Mouse (Mus musculus) hindbrain, embryonic 11.5 days (tissue): ENCODE data around the gene Unc50. TPM values are rescaled to one million over a fixed set of nuclear protein-coding genes. Genes with fewer than 3 reads are reported as not detected.

Experiments
- ATAC-seq: fragments of 200-750 bp; cut with Nextera tagmentation; 2 replicates; pipeline ENCODE4 v1.8.0; 2017; ENCODE audit warnings: mild to moderate bottlenecking, moderate TSS enrichment, moderate library complexity; ENCODE audit not compliant: low FRiP score
- DNase-seq: peaks from one replicate; pipeline ENCODE4 v3.0.0-alpha.2; 2015; ENCODE audit warnings: low spot score
- H3K27ac ChIP-seq: fragments of 300-500 bp; sonication (generic); 2 replicates; pipeline ENCODE4 v1.5.1; 2014; ENCODE audit warnings: mild to moderate bottlenecking, low read depth, low read length
- H3K27me3 ChIP-seq: fragments of 300-500 bp; sonication (generic); 2 replicates; pipeline ENCODE4 v1.6.1; 2014; ENCODE audit warnings: mild to moderate bottlenecking, low read length, moderate library complexity, mixed read lengths; ENCODE audit not compliant: control insufficient read depth, insufficient read depth
- H3K36me3 ChIP-seq: fragments of 300-500 bp; sonication (generic); 2 replicates; pipeline ENCODE4 v1.6.1; 2014; ENCODE audit warnings: mild to moderate bottlenecking, low read length, moderate library complexity, mixed read lengths; ENCODE audit not compliant: control insufficient read depth, insufficient read depth
- H3K4me1 ChIP-seq: fragments of 300-500 bp; sonication (generic); replicated peaks from 2 replicates; pipeline ENCODE4 v1.6.1; 2014; ENCODE audit warnings: low read length, mixed read lengths; ENCODE audit not compliant: control insufficient read depth, insufficient read depth
- H3K4me2 ChIP-seq: fragments of 300-500 bp; sonication (generic); replicated peaks from 2 replicates; pipeline ENCODE4 v1.6.1; 2014; ENCODE audit warnings: mild to moderate bottlenecking, low read depth, low read length
- H3K4me3 ChIP-seq: fragments of 300-500 bp; sonication (generic); 2 replicates; pipeline ENCODE4 v1.5.1; 2014; ENCODE audit warnings: low read depth, low read length
- H3K9ac ChIP-seq: fragments of 300-500 bp; sonication (generic); 2 replicates; pipeline ENCODE4 v1.6.1; 2014; ENCODE audit warnings: low read depth, low read length
- H3K9me3 ChIP-seq: fragments of 300-500 bp; sonication (generic); 2 replicates; pipeline ENCODE4 v1.6.1; 2016; ENCODE audit warnings: low read length; ENCODE audit not compliant: control insufficient read depth
- WGBS: fragments of 180-500 bp; shearing (Covaris S2); extraction: QIAGEN DNeasy Blood & Tissue Kit; methylation state at CpG from one replicate; pipeline ENCODE4 v1.1.7; 2014; 5-methylcytosine and 5-hydroxymethylcytosine counted together
- polyA plus RNA-seq: library from polyadenylated mRNA; unstranded; fragments of >200 nt; fragmentation: Nextera tagmentation; extraction: Ambion mirVana; gene quantifications from 2 replicates; pipeline ENCODE4 v1.2.1, GENCODE M21; 2014

Unc50 gene
- polyA plus RNA-seq, 1 experiment from 2014 or later = 121 TPM

- H3K36me3 ChIP-seq = no peaks in the 10 kb centered on the region
- H3K4me1 ChIP-seq = no peaks in the 10 kb centered on the region
- DNase-seq (peak; percentile 67), ATAC-seq (no peak)
- H3K9ac ChIP-seq = no peak overlapping the region
- no peak overlapping the region for H3K4me2 ChIP-seq
- 59% methylated on average over 4 of the region's 4 CpGs for WGBS
- H3K9me3 ChIP-seq = no peaks in the 10 kb centered on the region
- no peak overlapping the region for H3K27ac ChIP-seq
- H3K27me3 ChIP-seq = no peaks in the 10 kb centered on the region
- H3K4me3 ChIP-seq = no peak overlapping the region
Measured at GRCm38 (mm10) chr1:37401687-37402086, 28.3 kb upstream of the Unc50 start.

GRCm38 (mm10) chr1:37405137-37405536 is 24.8 kb upstream of the Unc50 start:
- H3K27me3 ChIP-seq = no peaks in the 10 kb centered on the region
- H3K9ac ChIP-seq = no peak overlapping the region
- H3K27ac ChIP-seq = no peak overlapping the region
- ATAC-seq (no peak), DNase-seq (peak; percentile 7)
- H3K9me3 ChIP-seq = no peaks in the 10 kb centered on the region
- no peaks in the 10 kb centered on the region for H3K36me3 ChIP-seq
- WGBS = 68% methylated on average over 2 of the region's 2 CpGs
- no peaks in the 10 kb centered on the region for H3K4me1 ChIP-seq
- no peak overlapping the region for H3K4me2 ChIP-seq
- H3K4me3 ChIP-seq = no peak overlapping the region

GRCm38 (mm10) chr1:37407228-37407627 is 22.7 kb upstream of the Unc50 start:
- Histone ChIP-seq H3K4me3 (no peak overlapping the region), H3K4me1 (no peaks in the 10 kb centered on the region), H3K4me2 (no peak overlapping the region), H3K9ac (no peak overlapping the region), H3K9me3 (no peaks in the 10 kb centered on the region), H3K36me3 (no peaks in the 10 kb centered on the region), H3K27ac (no peak overlapping the region), H3K27me3 (no peaks in the 10 kb centered on the region)
- ATAC-seq = no peak
- no peak for DNase-seq
- 84% methylated on average over 8 of the region's 8 CpGs for whole genome bisulfite sequencing

DNA sequence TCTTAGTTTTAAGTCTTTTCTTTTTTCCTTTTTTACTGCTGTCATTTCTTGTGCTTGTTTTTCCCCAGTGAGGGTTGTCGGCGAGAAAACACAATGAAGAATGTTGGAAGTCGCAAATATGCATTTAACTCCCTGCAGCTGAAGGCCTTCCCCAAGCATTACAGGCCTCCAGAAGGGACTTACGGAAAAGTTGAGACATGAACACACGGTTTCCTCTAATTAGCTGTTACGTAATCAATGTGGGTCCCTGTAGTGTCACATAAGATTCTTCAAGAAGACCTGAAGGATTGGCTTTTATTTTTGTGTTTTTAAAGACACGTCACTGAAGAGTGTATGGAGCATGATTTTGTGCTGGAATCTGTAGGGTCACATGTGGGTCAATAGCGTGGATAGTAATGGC is 21.9 kb upstream of the Unc50 start:
- Histone ChIP-seq H3K36me3 (no peaks in the 10 kb centered on the region), H3K9ac (no peak overlapping the region), H3K27me3 (no peaks in the 10 kb centered on the region), H3K9me3 (no peaks in the 10 kb centered on the region), H3K4me3 (no peak overlapping the region), H3K4me2 (no peak overlapping the region), H3K4me1 (no peaks in the 10 kb centered on the region), H3K27ac (no peak overlapping the region)
- 90% methylated on average over 8 of the region's 8 CpGs for WGBS
- no peak for ATAC-seq
- no peak for DNase-seq

- H3K27ac ChIP-seq = no peak overlapping the region
- ATAC-seq = no peak
- H3K4me2 ChIP-seq = no peak overlapping the region
- no peaks in the 10 kb centered on the region for H3K4me1 ChIP-seq
- no peaks in the 10 kb centered on the region for H3K27me3 ChIP-seq
- no peak overlapping the region for H3K4me3 ChIP-seq
- 85% methylated on average over 3 of the region's 3 CpGs for WGBS
- no peak for DNase-seq
- H3K9me3 ChIP-seq = no peaks in the 10 kb centered on the region
- H3K36me3 ChIP-seq = no peaks in the 10 kb centered on the region
- H3K9ac ChIP-seq = no peak overlapping the region
Measured at GRCm38 (mm10) chr1:37408678-37409077, 21.3 kb upstream of the Unc50 start.

DNA sequence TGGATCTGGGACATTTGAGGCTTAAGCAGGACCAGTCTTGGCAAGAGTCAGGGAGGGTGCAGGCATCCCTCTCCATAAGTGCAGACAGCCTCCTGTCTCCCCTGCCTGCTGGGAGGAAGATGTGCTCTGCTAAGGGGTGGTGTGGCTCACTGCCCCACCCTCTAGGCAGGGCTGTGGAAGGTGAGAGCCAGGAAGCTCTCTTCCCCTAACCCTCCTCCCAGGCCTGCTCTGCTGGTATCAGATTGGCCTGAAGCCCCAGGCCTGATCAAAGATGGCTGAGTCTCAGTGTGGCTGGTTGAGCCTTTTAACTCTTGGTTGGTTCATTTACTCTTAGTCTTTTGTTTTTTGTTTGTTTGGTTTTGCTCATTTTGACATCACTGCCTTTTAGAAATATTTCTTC is 20.3 kb upstream of the Unc50 start:
- no peak overlapping the region for H3K27ac ChIP-seq
- no peak for DNase-seq
- H3K4me2 ChIP-seq = no peak overlapping the region
- H3K9me3 ChIP-seq = no peaks in the 10 kb centered on the region
- H3K36me3 ChIP-seq = no peaks in the 10 kb centered on the region
- no peak overlapping the region for H3K4me3 ChIP-seq
- H3K4me1 ChIP-seq = no peaks in the 10 kb centered on the region
- no peak overlapping the region for H3K9ac ChIP-seq
- ATAC-seq = no peak
- no peaks in the 10 kb centered on the region for H3K27me3 ChIP-seq

GRCm38 (mm10) chr1:37415394-37415793 is 14.5 kb upstream of the Unc50 start:
- 90% methylated on average over 1 of the region's 1 CpGs for WGBS
- H3K27ac ChIP-seq = no peak overlapping the region
- H3K9ac ChIP-seq = no peak overlapping the region
- H3K4me1 ChIP-seq = no peaks in the 10 kb centered on the region
- H3K27me3 ChIP-seq = no peaks in the 10 kb centered on the region
- no peak overlapping the region for H3K4me2 ChIP-seq
- DNase-seq (no peak), ATAC-seq (no peak)
- no peaks in the 10 kb centered on the region for H3K36me3 ChIP-seq
- no peak overlapping the region for H3K4me3 ChIP-seq
- H3K9me3 ChIP-seq = no peaks in the 10 kb centered on the region

DNA sequence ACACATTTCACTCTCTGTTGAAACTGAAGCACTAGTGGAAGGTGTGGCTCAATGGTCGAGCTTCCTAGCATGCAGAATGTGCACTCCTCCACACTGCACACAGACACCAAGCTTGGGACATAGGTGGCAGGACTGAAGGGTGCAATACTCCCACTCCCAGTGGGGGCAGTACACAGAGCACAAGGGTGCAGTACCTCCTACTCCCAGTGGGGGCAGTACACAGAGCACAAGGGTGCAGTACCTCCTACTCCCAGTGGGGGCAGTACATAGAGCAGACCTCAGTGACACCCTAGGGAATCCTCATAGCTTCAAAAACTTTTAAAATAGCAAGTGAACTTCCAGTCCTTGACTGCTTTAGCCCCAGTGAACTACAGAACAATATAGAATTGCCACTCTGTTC is 10.5 kb upstream of the Unc50 start:
- H3K9me3 ChIP-seq = no peaks in the 10 kb centered on the region
- no peaks in the 10 kb centered on the region for H3K36me3 ChIP-seq
- ATAC-seq (no peak), DNase-seq (peak; percentile 52)
- H3K4me3 ChIP-seq = no peak overlapping the region
- no peak overlapping the region for H3K9ac ChIP-seq
- no peaks in the 10 kb centered on the region for H3K27me3 ChIP-seq
- WGBS = 100% methylated on average over 1 of the region's 1 CpGs
- no peak overlapping the region for H3K4me2 ChIP-seq
- no peak overlapping the region for H3K27ac ChIP-seq
- no peaks in the 10 kb centered on the region for H3K4me1 ChIP-seq

- Histone ChIP-seq H3K4me3 (no peak overlapping the region), H3K27me3 (no peaks in the 10 kb centered on the region), H3K36me3 (no peaks in the 10 kb centered on the region; the same call in 1 of the 2 replicates), H3K9ac (no peak overlapping the region), H3K4me2 (no peak overlapping the region), H3K27ac (no peak overlapping the region), H3K9me3 (no peaks in the 10 kb centered on the region), H3K4me1 (peaks cover 4% of the 10 kb centered on the region; the same call in 1 of the 2 replicates)
- no peak for DNase-seq
- 95% methylated on average over 8 of the region's 8 CpGs for WGBS
- ATAC-seq = no peak
Measured at GRCm38 (mm10) chr1:37427144-37427875, 2.6 kb upstream of the Unc50 start.
